Mouse (Mus musculus) spleen, adult 18-20 months (tissue): ENCODE measurements around the gene Mex3a.

Experiments
- DNase-seq, 2 experiments: peaks; one replicate each; pipeline ENCODE4 v3.0.0; 2022; ENCODE audit warnings: mixed read lengths in 2 of 2

Mex3a gene

GRCm38 (mm10) chr3:88532299-88532674 is at the start of gene Mex3a:
Gene Mex3a (plus strand): TSS chr3:88532395.
- DNase-seq, result no peak

- no peak for DNase-seq
These were observed 49.1 kb upstream of the Mex3a start for GRCm38 (mm10) chr3:88483141-88483540.

- peak; percentile 54 to 74 for DNase-seq
These were observed 48.6 kb upstream of the Mex3a start for GRCm38 (mm10) chr3:88483621-88484020.

GRCm38 (mm10) chr3:88484597-88485316 is 47.4 kb upstream of the Mex3a start:
- no peak for DNase-seq

GRCm38 (mm10) chr3:88486043-88486442 is 46.2 kb upstream of the Mex3a start:
- DNase-seq, result no peak

- DNase-seq, result no peak
These were observed 45.3 kb upstream of the Mex3a start for GRCm38 (mm10) chr3:88486887-88487286.

GRCm38 (mm10) chr3:88487396-88487795 is 44.8 kb upstream of the Mex3a start:
- DNase-seq, result no peak

- DNase-seq, result no peak
These were observed 38.3 kb upstream of the Mex3a start for GRCm38 (mm10) chr3:88493706-88494582.

GRCm38 (mm10) chr3:88494836-88495628 is 37.2 kb upstream of the Mex3a start:
- no peak for DNase-seq

GRCm38 (mm10) chr3:88495741-88496415 is 36.3 kb upstream of the Mex3a start:
- DNase-seq, result no peak

- DNase-seq, result no peak
These were observed 32.6 kb upstream of the Mex3a start for GRCm38 (mm10) chr3:88499580-88499979.

- no peak for DNase-seq
These were observed 32.1 kb upstream of the Mex3a start for GRCm38 (mm10) chr3:88500087-88500486.

- DNase-seq, result no peak
These were observed 31.4 kb upstream of the Mex3a start for GRCm38 (mm10) chr3:88500655-88501365.

GRCm38 (mm10) chr3:88501366-88502030 is 30.7 kb upstream of the Mex3a start:
- no peak for DNase-seq

GRCm38 (mm10) chr3:88502031-88502571 is 30.1 kb upstream of the Mex3a start:
- no peak for DNase-seq

- peak in 1 of 2 experiments; percentile 40 for DNase-seq
These were observed 29.3 kb upstream of the Mex3a start for GRCm38 (mm10) chr3:88502641-88503504.

- DNase-seq, result no peak
These were observed 28.7 kb upstream of the Mex3a start for GRCm38 (mm10) chr3:88503505-88503863.

- no peak for DNase-seq
These were observed 28.1 kb upstream of the Mex3a start for GRCm38 (mm10) chr3:88503881-88504746.

- no peak for DNase-seq
These were observed 27.1 kb upstream of the Mex3a start for GRCm38 (mm10) chr3:88505081-88505480.
